Mouse (Mus musculus) A20 (cell line): ENCODE measurements around the gene Srsf2.
A peak's percentile ranks its signal among the peaks of the same experiment; 100 is the strongest.
"Not testable (repeated sequence)": the region's sequence is repeated elsewhere in the genome, so short reads cannot be mapped to it uniquely, and the experiment has no call there.

Experiments
- DNase-seq: peaks from one replicate; pipeline ENCODE4 v3.0.0-alpha.2; 2011; ENCODE audit warnings: low read depth, low spot score

Gene Srsf2

GRCm38 (mm10) chr11:116827534-116828165 is 25.2 kb downstream of the Srsf2 start, which contains the start of gene Mxra7:
Gene Mxra7, minus strand, starts transcription at chr11:116828046.
- no peak for DNase-seq

GRCm38 (mm10) chr11:116826550-116827504 is 26.1 kb downstream of the Srsf2 start:
- no peak for DNase-seq

- no peak for DNase-seq
Measured at GRCm38 (mm10) chr11:116825230-116825629, 27.7 kb downstream of the Srsf2 start.

- DNase-seq, result not testable (repeated sequence)
Measured at GRCm38 (mm10) chr11:116823885-116824284, 29.0 kb downstream of the Srsf2 start.

- no peak for DNase-seq
Measured at GRCm38 (mm10) chr11:116823255-116823654, 29.6 kb downstream of the Srsf2 start.

GRCm38 (mm10) chr11:116822626-116823025 is 30.3 kb downstream of the Srsf2 start:
- DNase-seq, result no peak

- no peak for DNase-seq
Measured at GRCm38 (mm10) chr11:116822215-116822614, 30.7 kb downstream of the Srsf2 start.

GRCm38 (mm10) chr11:116821057-116821940 is 31.6 kb downstream of the Srsf2 start:
- no peak for DNase-seq

GRCm38 (mm10) chr11:116819932-116820593 is 32.8 kb downstream of the Srsf2 start:
- no peak for DNase-seq

- no peak for DNase-seq
Measured at GRCm38 (mm10) chr11:116818722-116819121, 34.2 kb downstream of the Srsf2 start.

GRCm38 (mm10) chr11:116817567-116817966 is 35.3 kb downstream of the Srsf2 start:
- DNase-seq, result no peak

GRCm38 (mm10) chr11:116816769-116817168 is 36.1 kb downstream of the Srsf2 start:
- DNase-seq, result no peak

- no peak for DNase-seq
Measured at GRCm38 (mm10) chr11:116814884-116815415, 37.9 kb downstream of the Srsf2 start.

- peak; percentile 61 for DNase-seq
Measured at GRCm38 (mm10) chr11:116814076-116814883, 38.6 kb downstream of the Srsf2 start.

- no peak for DNase-seq
Measured at GRCm38 (mm10) chr11:116813610-116814009, 39.3 kb downstream of the Srsf2 start.

- DNase-seq, result no peak
Measured at GRCm38 (mm10) chr11:116812793-116813529, 39.9 kb downstream of the Srsf2 start.

GRCm38 (mm10) chr11:116810983-116811901 is 41.7 kb downstream of the Srsf2 start:
- DNase-seq, result no peak

- no peak for DNase-seq
Measured at GRCm38 (mm10) chr11:116810528-116810927, 42.4 kb downstream of the Srsf2 start.
